Mouse (Mus musculus): ENCODE data around the gene Rbms1. TPM values are rescaled to one million over a fixed set of nuclear protein-coding genes. Genes with fewer than 3 reads are reported as not detected.

Rbms1 gene
- polyA plus RNA-seq, 1 experiment: 3.5 TPM

- Histone ChIP-seq H3K27me3 (ENCODE audit: control insufficient read depth) (no peaks in the 10 kb centered on the region), H3K4me3 (replicated peaks) (no peak overlapping the region), H3K36me3 (ENCODE audit: control insufficient read depth) (no peaks in the 10 kb centered on the region), H3K9me3 (ENCODE audit: control insufficient read depth, low read length) (no peaks in the 10 kb centered on the region), H3K4me1 (ENCODE audit: control insufficient read depth) (no peaks in the 10 kb centered on the region)
- no peak for TF ChIP-seq TAL1 (IDR thresholded peaks at IDR 0.05; ENCODE audit: low read length)
- no peak for TF ChIP-seq GATA1 (IDR thresholded peaks at IDR 0.05; ENCODE audit: low read length)
These were observed 39.9 kb downstream of the Rbms1 start for GRCm38 (mm10) chr2:60923111-60923510.

DNA sequence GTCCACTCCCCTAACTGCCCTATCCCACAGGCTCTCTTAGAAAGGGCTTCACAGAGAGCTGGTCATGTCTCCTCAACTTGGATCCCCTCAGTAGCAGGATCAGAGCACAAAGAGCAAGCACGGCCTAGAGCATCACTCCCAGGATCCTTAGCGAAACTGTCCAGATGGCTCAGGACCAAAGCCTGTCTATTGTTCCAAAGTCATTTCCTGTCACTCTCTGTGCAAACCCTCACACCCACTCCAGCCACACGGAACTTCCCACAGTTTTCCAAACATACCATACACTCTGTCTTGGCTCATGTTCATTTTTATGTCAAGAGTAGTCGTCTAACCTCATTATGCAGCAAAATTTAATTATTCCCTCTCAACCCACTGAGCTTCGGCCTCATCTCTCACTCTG, 40.6 kb downstream of the Rbms1 start:
- H3K27me3 ChIP-seq (ENCODE audit: control insufficient read depth): no peaks in the 10 kb centered on the region
- no peaks in the 10 kb centered on the region for H3K9me3 ChIP-seq (ENCODE audit: control insufficient read depth, low read length)
- H3K4me1 ChIP-seq (ENCODE audit: control insufficient read depth): no peaks in the 10 kb centered on the region
- no peak for TF ChIP-seq TAL1 (IDR thresholded peaks at IDR 0.05; ENCODE audit: low read length)
- no peak for TF ChIP-seq GATA1 (IDR thresholded peaks at IDR 0.05; ENCODE audit: low read length)
- no peaks in the 10 kb centered on the region for H3K36me3 ChIP-seq (ENCODE audit: control insufficient read depth)
- no peak overlapping the region for H3K4me3 ChIP-seq (replicated peaks)

DNA sequence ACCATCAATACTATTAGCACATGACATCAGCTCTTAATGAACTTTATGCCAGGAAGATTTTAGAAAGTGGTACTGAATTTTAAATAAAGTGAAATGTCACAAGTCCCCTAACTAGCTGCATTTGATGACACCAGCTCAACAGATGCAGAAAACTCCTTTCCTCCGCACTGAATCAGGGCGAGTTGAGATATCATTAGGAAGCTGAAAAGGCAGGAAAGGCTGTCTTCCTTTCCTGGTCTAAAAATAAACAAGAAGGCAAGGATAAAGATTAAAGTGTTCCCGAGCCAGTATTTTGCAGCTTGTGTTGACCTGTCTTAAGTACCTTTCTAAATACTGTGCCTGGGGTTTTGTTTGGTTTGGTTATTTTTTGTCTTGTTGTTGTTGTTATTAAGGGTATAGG, 42.9 kb downstream of the Rbms1 start:
- Histone ChIP-seq H3K4me3 (replicated peaks) (no peak overlapping the region), H3K4me1 (ENCODE audit: control insufficient read depth) (no peaks in the 10 kb centered on the region), H3K27me3 (ENCODE audit: control insufficient read depth) (no peaks in the 10 kb centered on the region), H3K36me3 (ENCODE audit: control insufficient read depth) (no peaks in the 10 kb centered on the region), H3K9me3 (ENCODE audit: control insufficient read depth, low read length) (no peaks in the 10 kb centered on the region)
- TF ChIP-seq TAL1 (IDR thresholded peaks at IDR 0.05; ENCODE audit: low read length) (no peak), GATA1 (IDR thresholded peaks at IDR 0.05; ENCODE audit: low read length) (no peak)

GRCm38 (mm10) chr2:60918401-60918800, 44.6 kb downstream of the Rbms1 start:
- no peak for TF ChIP-seq TAL1 (IDR thresholded peaks at IDR 0.05; ENCODE audit: low read length)
- no peak for TF ChIP-seq GATA1 (IDR thresholded peaks at IDR 0.05; ENCODE audit: low read length)
- Histone ChIP-seq H3K4me3 (replicated peaks) (no peak overlapping the region), H3K9me3 (ENCODE audit: control insufficient read depth, low read length) (no peaks in the 10 kb centered on the region)

DNA sequence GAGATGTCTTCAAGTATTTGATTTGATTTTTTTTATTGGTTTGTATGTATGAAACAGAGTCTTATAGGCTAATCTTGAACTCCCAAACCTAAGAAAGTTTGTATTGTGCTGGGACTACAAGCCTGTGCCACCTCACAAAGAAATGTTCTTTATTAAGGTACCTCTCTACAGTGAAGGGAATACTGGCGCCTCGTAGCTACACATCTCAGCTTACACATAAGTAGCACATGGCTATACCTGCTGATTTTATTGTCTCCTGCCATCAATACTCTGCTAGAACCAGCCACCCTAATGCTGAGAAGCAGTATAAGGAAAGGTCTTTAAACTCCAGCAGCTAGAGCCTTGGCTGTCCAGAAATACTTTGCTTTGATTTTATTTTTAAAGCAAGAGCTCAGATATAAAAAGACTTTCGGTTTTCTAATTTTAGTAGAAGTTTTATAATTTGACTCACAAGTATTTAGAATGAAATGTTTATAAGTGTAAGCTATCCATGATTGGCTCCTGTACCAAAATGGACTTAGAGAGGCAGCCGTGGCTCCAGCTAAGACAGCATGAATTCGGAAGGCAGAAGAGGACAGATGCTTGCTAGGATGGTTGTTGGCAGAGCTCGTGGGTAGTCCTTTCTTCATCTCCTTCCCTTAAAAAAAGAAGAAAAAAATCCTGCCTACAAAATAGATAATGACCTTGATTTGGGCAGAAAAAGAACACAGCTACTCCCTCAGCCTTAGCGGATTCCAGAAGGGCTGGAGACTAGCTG, 48.3 kb downstream of the Rbms1 start:
- Histone ChIP-seq H3K4me1 (ENCODE audit: control insufficient read depth) (no peaks in the 10 kb centered on the region), H3K36me3 (ENCODE audit: control insufficient read depth) (no peaks in the 10 kb centered on the region), H3K27me3 (ENCODE audit: control insufficient read depth) (no peaks in the 10 kb centered on the region), H3K9me3 (ENCODE audit: control insufficient read depth, low read length) (no peaks in the 10 kb centered on the region), H3K4me3 (replicated peaks) (no peak overlapping the region)
- no peak for TF ChIP-seq GATA1 (IDR thresholded peaks at IDR 0.05; ENCODE audit: low read length)
- TF ChIP-seq TAL1 (IDR thresholded peaks at IDR 0.05; ENCODE audit: low read length): no peak

More at GRCm38 (mm10) chr2:60918401-60918800, 44.6 kb downstream of the Rbms1 start:
- Histone ChIP-seq H3K4me1 (ENCODE audit: control insufficient read depth) (no peaks in the 10 kb centered on the region), H3K36me3 (ENCODE audit: control insufficient read depth) (no peaks in the 10 kb centered on the region), H3K27me3 (ENCODE audit: control insufficient read depth) (no peaks in the 10 kb centered on the region)

GRCm38 (mm10) chr2:60913281-60913680, 49.7 kb downstream of the Rbms1 start:
- TF ChIP-seq GATA1 (IDR thresholded peaks at IDR 0.05; ENCODE audit: low read length) (no peak), TAL1 (IDR thresholded peaks at IDR 0.05; ENCODE audit: low read length) (no peak)
- H3K27me3 ChIP-seq (ENCODE audit: control insufficient read depth): no peaks in the 10 kb centered on the region
- no peaks in the 10 kb centered on the region for H3K9me3 ChIP-seq (ENCODE audit: control insufficient read depth, low read length)
- no peaks in the 10 kb centered on the region for H3K4me1 ChIP-seq (ENCODE audit: control insufficient read depth)
- H3K36me3 ChIP-seq (ENCODE audit: control insufficient read depth): no peaks in the 10 kb centered on the region
- H3K4me3 ChIP-seq (replicated peaks): no peak overlapping the region

DNA sequence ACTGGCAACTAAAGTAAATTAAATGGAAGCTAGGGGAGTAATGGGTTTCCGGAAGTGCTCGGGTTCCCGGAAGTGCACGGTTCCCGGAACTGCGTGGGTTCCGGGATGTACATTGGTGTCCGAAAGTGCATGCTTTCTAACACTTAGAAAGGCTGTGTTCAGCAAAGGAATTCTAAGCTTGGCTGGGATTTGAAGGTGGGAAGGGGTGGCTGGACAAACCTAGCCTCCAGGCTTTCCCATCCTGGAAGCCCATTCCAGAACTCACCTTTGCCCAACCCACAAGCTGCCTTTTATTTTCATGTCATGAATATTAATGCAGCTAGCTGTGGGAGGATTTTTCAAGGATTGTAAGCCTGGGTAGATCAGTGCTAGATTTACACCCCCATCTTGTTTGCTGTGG, 51.3 kb downstream of the Rbms1 start:
- TF ChIP-seq GATA1 (IDR thresholded peaks at IDR 0.05; ENCODE audit: low read length): no peak
- no peak for TF ChIP-seq TAL1 (IDR thresholded peaks at IDR 0.05; ENCODE audit: low read length)
- no peaks in the 10 kb centered on the region for H3K4me1 ChIP-seq (ENCODE audit: control insufficient read depth)
- H3K9me3 ChIP-seq (ENCODE audit: control insufficient read depth, low read length): no peaks in the 10 kb centered on the region
- H3K36me3 ChIP-seq (ENCODE audit: control insufficient read depth): no peaks in the 10 kb centered on the region
- no peaks in the 10 kb centered on the region for H3K27me3 ChIP-seq (ENCODE audit: control insufficient read depth)
- no peak overlapping the region for H3K4me3 ChIP-seq (replicated peaks)

DNA sequence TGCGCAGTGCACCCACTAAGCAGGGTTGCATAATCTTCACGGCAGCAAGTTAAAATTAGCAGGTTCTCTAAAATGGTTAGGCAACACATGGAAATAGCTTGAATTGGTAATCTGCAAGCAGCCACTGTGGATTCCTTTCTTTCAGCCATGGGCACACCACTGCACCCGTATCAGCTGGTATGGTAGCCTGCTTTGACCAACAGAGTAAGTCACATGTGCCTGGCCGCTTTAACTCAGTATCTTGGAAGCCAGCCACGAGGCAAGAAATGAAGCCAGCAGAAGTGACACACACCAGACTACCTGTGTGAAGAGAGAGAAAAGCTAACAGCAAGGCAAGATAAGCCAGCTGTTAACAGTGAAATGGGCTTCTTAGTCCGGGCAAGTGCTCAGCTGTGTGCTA, 52.2 kb downstream of the Rbms1 start:
- H3K36me3 ChIP-seq (ENCODE audit: control insufficient read depth): no peaks in the 10 kb centered on the region
- H3K4me1 ChIP-seq (ENCODE audit: control insufficient read depth): no peaks in the 10 kb centered on the region
- H3K4me3 ChIP-seq (replicated peaks): no peak overlapping the region
- no peaks in the 10 kb centered on the region for H3K27me3 ChIP-seq (ENCODE audit: control insufficient read depth)
- no peak for TF ChIP-seq GATA1 (IDR thresholded peaks at IDR 0.05; ENCODE audit: low read length)
- TF ChIP-seq TAL1 (IDR thresholded peaks at IDR 0.05; ENCODE audit: low read length): no peak
- H3K9me3 ChIP-seq (ENCODE audit: control insufficient read depth, low read length): no peaks in the 10 kb centered on the region

- H3K27me3 ChIP-seq (ENCODE audit: control insufficient read depth): peaks cover 2% of the 10 kb centered on the region; the same call in 1 of the 2 replicates
- H3K4me3 ChIP-seq (replicated peaks): no peak overlapping the region
- H3K4me1 ChIP-seq (ENCODE audit: control insufficient read depth): no peaks in the 10 kb centered on the region
- H3K36me3 ChIP-seq (ENCODE audit: control insufficient read depth): no peaks in the 10 kb centered on the region
- TF ChIP-seq TAL1 (IDR thresholded peaks at IDR 0.05; ENCODE audit: low read length) (no peak), GATA1 (IDR thresholded peaks at IDR 0.05; ENCODE audit: low read length) (no peak)
- H3K9me3 ChIP-seq (ENCODE audit: control insufficient read depth, low read length): no peaks in the 10 kb centered on the region
These were observed 54.4 kb downstream of the Rbms1 start for GRCm38 (mm10) chr2:60908551-60908950.

Data from erythroblast, embryonic 14.5 days (primary cell).